Mouse (Mus musculus): ENCODE measurements around the gene Rfk.

Gene Rfk

GRCm38 (mm10) chr19:17393841-17394591 is at the start of gene Rfk:
TSS of gene Rfk (plus strand) at chr19:17394043.
- DNase-seq, result peak; percentile 93

DNA sequence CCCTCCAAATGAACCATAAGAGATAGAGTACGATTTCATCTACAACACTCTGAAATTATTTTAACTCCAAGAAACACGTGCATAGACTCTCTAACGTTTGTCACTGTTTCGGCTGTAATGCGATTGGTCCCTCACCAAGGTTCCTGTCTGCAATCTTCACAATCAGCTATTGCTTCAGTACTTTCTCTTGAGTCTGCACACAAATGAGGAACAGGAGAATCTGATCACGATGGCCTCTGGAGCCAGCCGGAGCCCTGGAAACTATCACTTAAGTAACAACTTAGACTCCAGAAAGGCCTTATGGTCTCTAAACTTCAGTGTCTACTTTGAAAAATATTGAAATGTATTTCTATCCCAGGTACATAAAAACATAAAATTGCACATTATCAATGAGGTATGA is 49.0 kb upstream of the Rfk start:
- DNase-seq, result no peak

DNA sequence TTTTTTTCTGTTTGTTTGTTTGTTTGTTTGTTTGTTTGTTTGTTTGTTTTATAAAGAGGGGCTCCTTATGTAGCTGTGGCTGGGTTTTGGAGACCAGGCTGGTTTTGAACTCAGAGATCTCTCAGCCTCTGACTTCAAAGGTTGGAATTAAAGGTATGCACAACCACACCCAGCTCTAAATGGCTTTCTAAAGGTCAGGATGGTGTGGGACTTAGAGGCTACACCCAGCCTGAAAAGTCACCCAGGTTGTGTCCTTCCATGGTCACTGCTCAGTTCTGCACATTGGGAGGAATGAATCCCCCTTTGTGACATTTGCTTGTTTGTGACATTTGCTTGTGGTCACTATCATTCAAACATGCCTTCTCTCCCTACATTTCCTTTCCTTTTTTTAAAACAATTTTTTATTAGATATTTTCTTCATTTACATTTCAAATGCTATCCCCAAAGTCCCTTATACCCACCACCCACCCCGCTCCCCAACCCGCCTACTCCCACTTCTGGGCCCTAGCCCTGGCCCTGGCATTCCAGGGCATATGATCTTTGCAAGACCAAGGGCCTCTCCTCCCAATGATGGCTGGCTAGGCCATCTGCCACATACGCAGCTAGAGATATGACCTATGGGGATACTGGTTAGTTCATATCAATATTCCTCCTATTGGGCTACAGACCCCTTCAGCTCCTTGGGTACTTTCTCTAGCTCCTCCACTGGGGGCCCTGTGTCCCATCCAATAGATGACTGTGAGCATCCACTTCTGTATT is 46.9 kb upstream of the Rfk start:
- no peak for DNase-seq

DNA sequence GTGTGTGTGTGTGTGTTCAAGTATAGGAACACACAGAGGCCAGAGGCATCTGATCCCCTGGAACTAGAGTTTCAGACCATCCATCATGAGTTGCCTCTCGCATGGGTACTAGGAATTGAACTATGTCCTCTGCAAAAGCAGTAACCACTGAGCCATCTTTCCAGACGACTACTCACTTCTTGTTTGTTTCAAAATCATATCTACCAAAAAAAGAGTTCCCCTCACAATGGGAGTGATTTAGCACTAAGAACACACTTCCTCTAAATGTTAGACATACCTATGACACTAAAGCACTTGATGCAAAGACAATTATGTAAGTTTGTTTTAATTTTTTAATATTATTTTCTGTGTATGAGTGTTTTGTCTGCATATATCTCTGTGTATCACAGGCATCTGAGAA is 46.0 kb upstream of the Rfk start:
- DNase-seq, result no peak

- DNase-seq, result no peak
These were observed 40.1 kb upstream of the Rfk start for GRCm38 (mm10) chr19:17353727-17354126.

DNA sequence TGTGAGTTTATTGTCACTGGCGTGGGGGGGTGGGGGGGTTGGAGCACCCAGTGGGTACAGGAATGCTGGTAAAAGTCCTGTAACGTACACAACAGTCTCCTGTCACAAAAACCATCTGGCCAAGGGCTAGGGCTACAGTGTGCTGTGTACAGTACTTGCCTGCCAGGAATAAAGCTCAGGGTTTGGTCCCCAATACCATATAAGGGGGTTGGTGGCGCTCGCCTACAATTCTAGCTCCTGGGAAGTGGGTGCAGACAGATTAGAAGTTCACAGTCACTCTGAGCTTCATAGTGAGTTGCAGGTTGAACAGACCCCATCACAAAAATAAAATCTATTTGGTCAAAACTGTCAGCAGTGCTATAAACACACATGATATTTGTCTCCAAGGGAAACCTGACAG is 39.5 kb upstream of the Rfk start:
- no peak for DNase-seq

- no peak for DNase-seq
These were observed 39.0 kb upstream of the Rfk start for GRCm38 (mm10) chr19:17354797-17355196.

- peak; percentile 20 for DNase-seq
These were observed 38.5 kb upstream of the Rfk start for GRCm38 (mm10) chr19:17355361-17355760.

- peak; percentile 30 for DNase-seq
These were observed 37.6 kb upstream of the Rfk start for GRCm38 (mm10) chr19:17355950-17356867.

DNA sequence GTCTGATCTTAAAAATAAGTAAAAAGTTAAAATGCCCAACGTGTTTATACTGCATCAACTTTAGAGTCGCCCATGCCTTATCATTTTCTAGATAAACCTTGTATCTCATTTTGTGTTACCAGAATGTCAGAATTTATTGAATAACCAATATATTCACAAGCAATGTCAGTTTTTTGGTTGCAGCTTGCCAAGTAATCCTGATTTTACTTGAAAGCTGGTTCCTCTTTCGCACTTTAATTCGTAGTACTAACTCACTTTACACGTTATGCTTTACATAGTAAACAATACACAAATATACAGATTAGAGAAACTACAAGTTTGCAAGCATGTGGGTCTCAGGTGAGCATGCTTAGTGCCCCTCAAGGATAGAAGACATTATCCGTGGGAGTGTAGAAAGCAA is 36.9 kb upstream of the Rfk start:
- no peak for DNase-seq

- no peak for DNase-seq
These were observed 36.5 kb upstream of the Rfk start for GRCm38 (mm10) chr19:17357391-17357790.

GRCm38 (mm10) chr19:17359315-17359890 is 34.4 kb upstream of the Rfk start:
- DNase-seq, result no peak

DNA sequence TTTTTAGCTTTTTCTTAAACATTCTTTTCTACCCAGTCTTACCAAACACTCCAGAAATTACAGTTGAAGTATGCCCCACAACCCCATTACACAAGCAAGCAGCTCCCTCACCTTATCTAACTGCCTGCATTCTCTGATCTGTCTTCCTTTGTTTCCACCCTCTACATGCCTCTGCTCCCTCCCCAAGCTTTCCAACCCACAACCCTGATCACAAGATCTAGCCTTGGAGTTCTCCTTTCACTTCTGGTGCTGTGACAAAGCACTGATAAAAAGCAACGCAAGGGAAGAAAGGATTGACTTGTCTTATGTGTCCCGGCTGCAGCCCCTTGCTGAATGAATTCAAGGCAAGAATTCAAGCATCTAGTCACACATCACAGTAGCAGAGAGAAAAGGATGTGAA is 32.7 kb upstream of the Rfk start:
- no peak for DNase-seq

GRCm38 (mm10) chr19:17364741-17365140 is 29.1 kb upstream of the Rfk start:
- peak; percentile 49 for DNase-seq

DNA sequence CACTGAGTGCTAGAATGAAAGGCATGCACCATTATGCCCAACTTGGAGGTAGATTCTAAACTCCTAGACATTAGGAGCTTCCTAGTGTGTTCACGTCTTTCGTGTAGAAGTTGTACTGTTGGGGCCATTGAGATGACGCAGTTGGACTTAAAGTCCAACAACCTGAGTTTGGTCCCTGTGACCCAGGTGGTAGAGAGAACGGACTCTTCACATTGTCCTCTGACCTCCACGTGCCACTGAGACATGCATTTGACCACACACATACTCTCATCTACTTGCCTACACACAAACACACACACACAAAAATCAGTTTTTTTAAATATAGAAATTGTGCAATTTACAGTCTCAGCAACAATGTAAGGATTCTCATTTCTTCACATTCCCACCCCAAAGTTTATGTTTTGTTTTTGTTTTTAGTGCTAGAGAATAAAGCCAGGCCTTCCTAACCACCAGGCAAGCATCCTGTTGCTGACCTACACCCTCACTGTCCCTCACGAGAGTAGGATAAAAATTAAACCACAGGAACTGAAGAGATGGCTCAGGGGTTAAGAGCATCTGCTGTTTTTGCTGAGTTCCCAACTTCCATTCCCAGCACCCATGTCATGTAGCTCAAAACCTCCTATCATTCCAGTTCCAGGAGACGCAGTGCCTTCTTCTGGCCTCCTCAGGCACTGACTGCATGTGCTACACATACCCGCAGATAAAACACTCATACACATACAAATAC is 27.3 kb upstream of the Rfk start:
- no peak for DNase-seq

GRCm38 (mm10) chr19:17368557-17368956 is 25.3 kb upstream of the Rfk start:
- DNase-seq, result no peak

DNA sequence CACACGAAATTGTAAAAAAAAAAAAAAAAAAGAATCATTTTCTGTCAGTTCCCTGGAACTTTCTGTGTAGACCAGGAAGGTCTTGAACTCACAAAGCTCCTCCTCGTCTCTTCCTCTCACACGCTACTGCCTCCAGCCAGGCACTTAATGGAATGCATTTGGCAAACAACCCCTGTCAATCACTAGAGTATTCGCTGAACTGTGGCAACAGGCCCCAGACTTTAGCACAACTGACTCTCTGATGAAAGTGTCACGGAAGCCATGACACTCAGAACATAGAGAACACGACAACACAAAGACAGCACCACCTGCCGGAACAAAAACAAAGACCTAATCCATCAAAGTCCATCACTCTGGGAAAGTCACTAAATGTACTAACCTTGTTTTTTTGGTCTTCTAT is 24.3 kb upstream of the Rfk start:
- no peak for DNase-seq

GRCm38 (mm10) chr19:17372701-17373100 is 21.1 kb upstream of the Rfk start, which contains the start of gene Gcnt1:
TSS of gene Gcnt1 (minus strand) at chr19:17372844.
- DNase-seq, result no peak

- DNase-seq, result no peak
These were observed 15.0 kb upstream of the Rfk start for GRCm38 (mm10) chr19:17378845-17379244.

DNA sequence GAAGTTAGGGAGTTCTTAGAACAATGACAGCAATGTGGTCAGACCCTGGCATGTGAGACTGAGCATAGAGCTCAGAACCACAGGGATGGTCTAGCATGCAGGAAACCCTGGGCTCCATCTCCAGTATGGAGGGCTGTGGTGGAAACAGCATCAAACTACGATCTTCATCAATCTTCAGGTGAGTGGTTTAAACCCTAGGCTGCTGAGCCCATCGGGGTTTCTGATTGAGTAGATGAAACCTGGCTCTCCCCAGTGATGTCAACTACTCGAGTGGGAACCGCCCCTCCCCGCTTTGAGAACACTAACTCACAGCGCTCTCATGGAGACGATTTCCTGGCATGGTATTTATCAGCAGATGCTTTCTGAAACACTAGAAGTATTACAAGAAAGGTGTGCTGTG is 13.3 kb upstream of the Rfk start:
- no peak for DNase-seq

DNA sequence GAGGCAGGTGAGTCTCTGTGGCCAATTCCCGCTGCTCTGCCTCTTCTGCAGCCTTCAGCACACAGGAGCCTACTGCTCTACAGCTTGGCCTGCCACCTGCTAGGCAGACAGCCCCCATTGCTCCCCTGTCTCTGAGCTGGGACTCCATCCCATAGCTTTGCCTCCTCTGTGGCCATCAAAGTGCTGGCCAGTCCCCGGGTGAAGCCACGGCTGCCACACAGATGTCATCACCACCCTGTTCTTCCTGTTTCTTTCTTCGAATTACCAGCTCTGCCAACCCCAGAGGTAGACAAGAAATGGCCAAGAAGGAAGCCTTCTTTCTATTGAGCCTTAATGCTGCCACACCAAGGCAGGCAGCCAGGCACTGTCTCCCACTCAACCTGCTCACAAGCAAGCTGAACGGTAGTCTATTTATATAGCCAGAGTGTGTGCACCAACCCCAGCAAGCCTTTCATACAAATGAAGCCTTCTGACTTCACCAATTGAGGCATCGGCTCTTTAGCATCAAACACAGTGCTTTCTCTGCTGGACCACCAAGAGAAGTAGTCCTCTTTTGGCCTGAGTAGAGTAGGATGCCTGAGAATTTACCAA is 10.9 kb upstream of the Rfk start:
- DNase-seq, result no peak

GRCm38 (mm10) chr19:17385022-17385421 is 8.8 kb upstream of the Rfk start:
- DNase-seq, result no peak

Data from retina, postnatal 1 day (tissue).